Mouse (Mus musculus) induced T-regulatory cell, adult 2 months (primary cell): ENCODE measurements around the gene 1700007K13Rik.

Experiments used
- DNase-seq: peaks from one replicate; pipeline ENCODE4 v3.0.0-alpha.2; 2012; ENCODE audit warnings: low read depth

Gene 1700007K13Rik

GRCm38 (mm10) chr2:28415387-28416024, 50.6 kb downstream of the 1700007K13Rik start:
- DNase-seq = no peak

- no peak for DNase-seq
These were observed 51.4 kb downstream of the 1700007K13Rik start for GRCm38 (mm10) chr2:28414757-28415137.

- DNase-seq = no peak
These were observed 51.9 kb downstream of the 1700007K13Rik start for GRCm38 (mm10) chr2:28414116-28414756.

GRCm38 (mm10) chr2:28412936-28413335, 53.2 kb downstream of the 1700007K13Rik start:
- no peak for DNase-seq
